Mouse (Mus musculus): ENCODE measurements around the gene Spdye4a. TPM values are rescaled to one million over a fixed set of nuclear protein-coding genes. Genes with fewer than 3 reads are reported as not detected.
A peak's percentile ranks its signal among the peaks of the same experiment; 100 is the strongest.
"Not testable (repeated sequence)": the region's sequence is repeated elsewhere in the genome, so short reads cannot be mapped to it uniquely, and the experiment has no call there.

Spdye4a gene
- total RNA-seq, 2 experiments from 2014 or later, result not detected

GRCm38 (mm10) chr5:143235028-143235693 is 8.5 kb upstream of the Spdye4a start, which contains the start of gene Zfp12:
Gene Zfp12 (plus strand): TSS chr5:143235163.
- peak; percentile 90 to 94 for DNase-seq (ENCODE audit: low spot score in 2 of 2)

GRCm38 (mm10) chr5:143222287-143222686 is 4.4 kb downstream of the Spdye4a start:
- DNase-seq (ENCODE audit: low spot score in 2 of 2), result no peak

GRCm38 (mm10) chr5:143220996-143221395 is 5.7 kb downstream of the Spdye4a start:
- DNase-seq (ENCODE audit: low spot score in 2 of 2), result no peak

DNA sequence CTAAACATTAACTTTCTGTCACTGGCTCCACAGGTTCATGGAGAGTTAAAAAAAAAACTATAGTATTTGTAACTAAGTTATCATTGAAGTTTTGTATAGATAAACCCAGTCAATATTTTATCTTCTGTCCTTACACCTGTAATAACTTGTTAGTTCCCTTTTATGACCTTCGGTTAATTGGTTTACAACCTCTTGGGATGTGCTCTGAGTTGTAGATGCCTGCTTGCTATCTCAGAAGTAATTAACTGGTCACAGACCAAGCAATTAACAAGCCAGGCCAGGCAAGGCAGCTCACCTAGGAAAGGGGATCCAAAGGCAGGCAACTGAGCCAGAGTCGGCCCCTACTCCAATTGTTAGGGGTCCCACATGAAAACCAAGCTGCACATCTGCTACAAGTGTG is 12.9 kb downstream of the Spdye4a start:
- DNase-seq (ENCODE audit: low spot score in 2 of 2), result no peak

GRCm38 (mm10) chr5:143205015-143205414 is 21.7 kb downstream of the Spdye4a start:
- no peak for DNase-seq (ENCODE audit: low spot score in 2 of 2)

DNA sequence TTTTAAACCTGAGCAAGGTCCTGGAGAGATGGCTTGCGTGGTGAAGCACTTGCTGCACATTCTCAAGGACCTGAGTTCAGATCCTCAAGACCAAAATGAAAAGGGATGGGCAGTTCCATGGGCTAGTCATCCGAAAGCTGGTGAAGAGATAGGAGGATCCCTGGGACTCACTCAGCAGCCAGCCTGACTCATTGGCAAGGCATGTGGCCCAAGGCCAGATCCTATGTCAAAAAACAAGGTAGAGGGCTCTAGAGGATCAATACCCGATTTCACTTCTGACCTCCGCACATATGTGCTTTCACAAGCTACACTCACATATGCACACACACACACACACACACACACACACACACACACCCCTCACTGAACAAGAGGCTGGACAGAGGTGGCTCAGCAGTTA is 30.2 kb downstream of the Spdye4a start:
- DNase-seq (ENCODE audit: low spot score in 2 of 2), result no peak

GRCm38 (mm10) chr5:143195166-143195565 is 31.5 kb downstream of the Spdye4a start:
- no peak for DNase-seq (ENCODE audit: low spot score in 2 of 2)

DNA sequence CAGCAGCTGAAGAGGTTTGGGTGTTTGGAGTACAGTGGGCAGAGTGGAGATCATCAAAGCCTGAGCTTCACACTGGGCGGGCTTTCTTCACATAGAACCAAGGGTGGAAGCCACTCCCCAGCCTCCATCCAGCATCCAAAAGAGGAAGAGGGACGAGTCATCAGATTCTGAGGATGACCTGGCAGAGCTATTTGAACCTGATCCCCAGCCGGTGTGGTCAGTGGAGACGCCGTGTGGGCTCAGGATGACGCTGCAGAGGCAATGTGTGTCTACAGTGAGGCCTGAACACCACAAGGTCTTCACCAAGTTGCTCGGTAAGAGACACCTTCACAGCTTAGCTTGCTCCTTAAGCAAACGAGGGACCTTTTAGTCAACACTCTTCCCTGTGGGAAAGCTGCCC is 31.9 kb downstream of the Spdye4a start:
- not testable (repeated sequence) for DNase-seq (ENCODE audit: low spot score in 2 of 2)

GRCm38 (mm10) chr5:143192806-143193205 is 33.9 kb downstream of the Spdye4a start:
- no peak for DNase-seq (ENCODE audit: low spot score in 2 of 2)

- not testable (repeated sequence) for DNase-seq (ENCODE audit: low spot score in 2 of 2)
Measured at GRCm38 (mm10) chr5:143188014-143188413, 38.7 kb downstream of the Spdye4a start.

- DNase-seq (ENCODE audit: low spot score in 2 of 2), result peak; percentile 87 to 91
Measured at GRCm38 (mm10) chr5:143180255-143181076, 46.2 kb downstream of the Spdye4a start, which contains the start of the genes Rbak and Spdye4b. Gene Rbak (minus strand): TSS chr5:143180775. Gene Spdye4b (plus strand): TSS chr5:143181017.

DNA sequence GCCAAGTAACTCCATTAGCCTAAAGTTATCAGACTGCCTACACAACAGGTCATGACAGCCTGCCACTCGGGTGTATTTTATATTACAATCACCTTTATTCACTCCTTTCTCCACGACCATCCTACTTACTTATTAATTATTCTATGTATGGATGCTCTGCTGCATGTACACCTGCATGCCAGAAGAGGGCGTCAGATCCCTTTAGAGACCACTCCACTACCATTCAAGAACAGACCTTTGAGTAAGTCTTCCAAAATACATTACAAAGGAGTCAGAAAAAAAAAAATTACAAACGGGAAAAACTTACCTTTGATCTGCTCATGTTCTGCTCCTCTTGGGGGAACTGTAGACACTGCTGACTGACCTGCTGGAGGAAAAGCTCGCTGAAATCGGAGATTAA is 47.5 kb downstream of the Spdye4a start:
- no peak for DNase-seq (ENCODE audit: low spot score in 2 of 2)

GRCm38 (mm10) chr5:143177541-143178200 is 49.0 kb downstream of the Spdye4a start:
- DNase-seq (ENCODE audit: low spot score in 2 of 2), result no peak

DNA sequence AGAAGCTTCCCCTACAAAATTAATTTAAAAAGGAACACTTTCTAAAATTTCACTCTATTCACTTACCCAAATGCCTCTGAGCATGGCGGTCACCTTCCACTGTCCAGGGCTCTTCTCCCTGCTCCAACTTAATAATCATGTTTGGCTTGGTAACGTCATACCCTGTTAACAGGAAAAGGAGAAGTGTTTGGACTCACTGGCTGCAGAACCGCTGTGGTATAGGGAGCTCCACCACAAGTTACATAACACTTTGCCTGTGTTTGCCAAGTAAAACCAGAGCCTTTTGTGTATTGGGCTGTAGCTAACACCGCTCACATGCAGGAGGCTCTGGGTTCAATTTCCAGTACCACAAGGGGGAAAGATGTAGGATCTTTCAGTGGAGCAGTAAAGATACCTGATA is 50.7 kb downstream of the Spdye4a start:
- DNase-seq (ENCODE audit: low spot score in 2 of 2), result no peak

Other genes with a start within 250 kb of the Spdye4a start
- gene Rnf216, start 113.9 kb downstream of the Spdye4a start, total RNA-seq (2021), result 10 to 100 TPM; 42.4 to 44.5 TPM
- gene Olfr718-ps1, start 79.3 kb downstream of the Spdye4a start, total RNA-seq (2021), result under 1 TPM; 0.25 to 0.32 TPM
- gene Rbak, start 46.1 kb downstream of the Spdye4a start, total RNA-seq (2021), result 10 to 100 TPM; 16.8 to 17.5 TPM
- gene Spdye4b, start 45.9 kb downstream of the Spdye4a start, total RNA-seq (2021), result not detected
- gene Zfp12, start 8.3 kb upstream of the Spdye4a start, total RNA-seq (2021), result 10 to 100 TPM; 22.8 to 25.1 TPM
- gene Zfp316, start 43.1 kb upstream of the Spdye4a start, total RNA-seq (2021), result 10 to 100 TPM; 21.8 to 24.4 TPM
- 1 to 10 TPM; 9.4 to 9.9 TPM for gene Zfp853, start 66.7 kb upstream of the Spdye4a start, total RNA-seq (2021)
- 10 to 100 TPM; 22.5 to 22.8 TPM for gene E130309D02Rik, start 88.5 kb upstream of the Spdye4a start, total RNA-seq (2021)
- 10 to 100 TPM; 48.0 to 51.5 TPM for gene Zdhhc4, start 102.4 kb upstream of the Spdye4a start, total RNA-seq (2021)
- gene Grid2ip, start 130.4 kb upstream of the Spdye4a start, total RNA-seq (2021), result 1 to 10 TPM; 3.4 to 4.9 TPM
- 10 to 100 TPM; 48.8 to 53.8 TPM for gene Kdelr2, start 176.9 kb upstream of the Spdye4a start, total RNA-seq (2021)
- gene Daglb, start 237.7 kb upstream of the Spdye4a start, total RNA-seq (2021), result 10 to 100 TPM; 20.5 to 21.5 TPM